Mouse (Mus musculus): ENCODE results near the gene Ankzf1. TPM values are rescaled to one million over a fixed set of nuclear protein-coding genes. Genes with fewer than 3 reads are reported as not detected.
A peak's percentile ranks its signal among the peaks of the same experiment; 100 is the strongest.

The Ankzf1 gene
- polyA plus RNA-seq, 1 experiment from 2014 or later: 16.8 TPM

DNA sequence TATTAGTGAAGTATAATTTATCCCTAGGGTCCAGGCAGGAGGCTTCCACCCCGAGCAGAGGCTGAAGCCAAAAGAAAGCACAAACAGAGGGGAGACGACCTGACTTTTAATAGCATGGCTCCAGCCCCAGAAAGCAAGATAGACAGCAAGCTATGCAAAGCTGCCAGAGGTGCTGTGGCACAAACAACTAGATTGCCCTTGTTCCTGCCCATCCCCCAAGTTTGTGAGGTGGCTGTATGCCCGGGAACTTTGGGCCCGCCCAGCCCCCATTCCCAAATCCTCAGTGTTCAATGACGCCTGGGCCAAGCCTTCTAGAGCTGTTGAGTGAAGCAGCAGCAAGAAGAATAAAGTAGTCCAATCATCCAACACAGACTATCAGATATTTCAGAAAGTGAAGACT, 22.9 kb downstream of the Ankzf1 start:
- H3K4me2 ChIP-seq (ENCODE audit: low read depth, low read length): no peak overlapping the region
- no peaks in the 10 kb centered on the region for H3K36me3 ChIP-seq (replicated peaks; ENCODE audit: control insufficient read depth, insufficient read depth, low read depth, low read length)
- 79% methylated on average over 5 of the region's 5 CpGs for WGBS
- DNase-seq (ENCODE audit: low spot score) (no peak), ATAC-seq (replicated peaks; ENCODE audit: insufficient number of reproducible peaks, low FRiP score, low TSS enrichment, low read depth) (no peak)
- H3K4me1 ChIP-seq (ENCODE audit: control insufficient read depth, insufficient read depth, low read length): peaks cover 3% of the 10 kb centered on the region
- H3K9ac ChIP-seq (replicated peaks; ENCODE audit: low read length): no peak overlapping the region
- H3K27me3 ChIP-seq (ENCODE audit: control insufficient read depth, insufficient read depth, low read length): peaks cover 24% of the 10 kb centered on the region
- no peaks in the 10 kb centered on the region for H3K9me3 ChIP-seq (replicated peaks; ENCODE audit: control insufficient read depth, low read length)
- H3K4me3 ChIP-seq (ENCODE audit: low read depth, low read length): no peak overlapping the region
- H3K27ac ChIP-seq (replicated peaks; ENCODE audit: low read depth, low read length): no peak overlapping the region

DNA sequence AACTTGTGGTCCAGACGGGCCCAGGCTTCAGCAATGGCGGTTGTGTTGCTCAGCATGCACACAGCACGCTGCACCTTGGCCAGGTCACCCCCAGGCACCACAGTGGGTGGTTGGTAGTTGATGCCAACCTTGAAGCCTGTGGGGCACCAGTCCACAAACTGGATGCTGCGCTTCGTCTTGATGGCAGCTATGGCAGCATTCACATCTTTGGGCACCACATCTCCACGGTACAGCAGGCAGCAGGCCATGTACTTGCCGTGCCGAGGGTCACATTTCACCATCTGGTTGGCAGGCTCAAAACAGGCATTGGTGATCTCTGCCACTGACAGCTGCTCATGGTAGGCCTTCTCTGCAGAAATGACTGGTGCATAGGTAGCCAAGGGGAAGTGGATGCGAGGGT, 23.8 kb downstream of the Ankzf1 start:
- Histone ChIP-seq H3K4me3 (ENCODE audit: low read depth, low read length) (no peak overlapping the region), H3K4me2 (ENCODE audit: low read depth, low read length) (no peak overlapping the region), H3K36me3 (replicated peaks; ENCODE audit: control insufficient read depth, insufficient read depth, low read depth, low read length) (no peaks in the 10 kb centered on the region), H3K9me3 (replicated peaks; ENCODE audit: control insufficient read depth, low read length) (no peaks in the 10 kb centered on the region), H3K27me3 (ENCODE audit: control insufficient read depth, insufficient read depth, low read length) (peaks cover 33% of the 10 kb centered on the region), H3K27ac (replicated peaks; ENCODE audit: low read depth, low read length) (no peak overlapping the region), H3K4me1 (ENCODE audit: control insufficient read depth, insufficient read depth, low read length) (peaks cover 3% of the 10 kb centered on the region), H3K9ac (replicated peaks; ENCODE audit: low read length) (no peak overlapping the region)
- DNase-seq (ENCODE audit: low spot score) (no peak), ATAC-seq (replicated peaks; ENCODE audit: insufficient number of reproducible peaks, low FRiP score, low TSS enrichment, low read depth) (no peak)
- WGBS: 95% methylated on average over 9 of the region's 9 CpGs

DNA sequence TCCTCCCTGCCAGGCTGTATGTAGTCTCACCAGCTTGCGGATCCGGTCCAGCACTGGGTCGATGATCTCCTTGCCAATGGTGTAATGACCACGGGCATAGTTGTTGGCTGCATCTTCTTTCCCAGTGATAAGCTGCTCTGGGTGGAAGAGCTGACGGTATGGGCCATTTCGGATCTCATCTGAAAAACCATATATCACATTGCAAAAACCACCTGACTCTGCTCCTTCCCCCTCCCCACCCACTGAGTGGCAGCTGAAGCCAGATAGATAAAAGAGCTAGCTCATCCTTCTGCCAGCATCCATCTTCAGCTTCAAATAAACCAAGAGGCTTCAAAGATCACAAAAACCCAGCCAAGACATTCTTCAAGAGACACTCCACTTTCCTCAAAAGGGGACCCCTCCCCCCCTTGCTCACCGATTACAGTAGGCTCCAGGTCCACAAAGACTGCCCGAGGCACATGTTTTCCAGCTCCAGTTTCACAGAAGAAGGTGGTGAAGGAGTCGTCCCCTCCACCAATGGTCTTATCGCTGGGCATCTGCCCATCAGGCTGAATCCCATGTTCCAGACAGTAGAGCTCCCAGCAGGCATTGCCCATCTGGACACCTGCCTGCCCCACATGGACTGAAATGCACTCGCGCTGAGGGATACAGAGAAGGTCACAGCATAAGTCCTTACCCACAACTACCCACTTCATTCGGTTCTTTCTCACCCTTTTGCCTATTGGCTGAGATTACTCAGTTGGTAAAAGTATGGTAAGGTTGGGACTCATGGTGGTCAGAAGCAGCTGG, 25.0 kb downstream of the Ankzf1 start:
- no peaks in the 10 kb centered on the region for H3K36me3 ChIP-seq (replicated peaks; ENCODE audit: control insufficient read depth, insufficient read depth, low read depth, low read length)
- 80% methylated on average over 13 of the region's 13 CpGs for WGBS
- no peak overlapping the region for H3K27ac ChIP-seq (replicated peaks; ENCODE audit: low read depth, low read length)
- ATAC-seq (replicated peaks; ENCODE audit: insufficient number of reproducible peaks, low FRiP score, low TSS enrichment, low read depth) (no peak), DNase-seq (ENCODE audit: low spot score) (no peak)
- no peak overlapping the region for H3K9ac ChIP-seq (replicated peaks; ENCODE audit: low read length)
- H3K4me1 ChIP-seq (ENCODE audit: control insufficient read depth, insufficient read depth, low read length): peaks cover 3% of the 10 kb centered on the region
- no peak overlapping the region for H3K4me3 ChIP-seq (ENCODE audit: low read depth, low read length)
- H3K27me3 ChIP-seq (ENCODE audit: control insufficient read depth, insufficient read depth, low read length): peaks cover 34% of the 10 kb centered on the region
- H3K4me2 ChIP-seq (ENCODE audit: low read depth, low read length): no peak overlapping the region
- H3K9me3 ChIP-seq (replicated peaks; ENCODE audit: control insufficient read depth, low read length): no peaks in the 10 kb centered on the region

DNA sequence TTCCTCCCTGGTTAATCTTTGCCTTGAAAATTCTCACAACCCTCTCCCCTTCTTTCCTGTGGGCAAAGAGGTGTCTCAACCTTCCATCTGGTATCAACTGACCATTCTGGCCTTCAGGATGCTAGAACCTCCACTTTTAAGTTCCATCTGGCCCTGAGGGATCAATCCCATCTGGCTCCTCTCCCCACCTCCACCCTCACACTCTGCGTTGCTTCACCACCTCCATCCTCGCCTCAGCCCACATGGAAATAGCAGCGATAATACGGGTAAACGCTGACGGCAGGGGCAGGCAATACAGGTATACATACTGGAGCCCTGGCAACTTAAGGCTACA, 25.9 kb downstream of the Ankzf1 start:
- peaks cover 34% of the 10 kb centered on the region for H3K27me3 ChIP-seq (ENCODE audit: control insufficient read depth, insufficient read depth, low read length)
- DNase-seq (ENCODE audit: low spot score): no peak
- H3K36me3 ChIP-seq (replicated peaks; ENCODE audit: control insufficient read depth, insufficient read depth, low read depth, low read length): no peaks in the 10 kb centered on the region
- no peak overlapping the region for H3K27ac ChIP-seq (replicated peaks; ENCODE audit: low read depth, low read length)
- H3K9me3 ChIP-seq (replicated peaks; ENCODE audit: control insufficient read depth, low read length): no peaks in the 10 kb centered on the region
- peak overlapping the region; percentile 41; the same call in 1 of the 2 replicates for H3K4me3 ChIP-seq (ENCODE audit: low read depth, low read length)
- WGBS: 4% methylated on average over 6 of the region's 6 CpGs
- no peak for ATAC-seq (replicated peaks; ENCODE audit: insufficient number of reproducible peaks, low FRiP score, low TSS enrichment, low read depth)
- H3K4me1 ChIP-seq (ENCODE audit: control insufficient read depth, insufficient read depth, low read length): peaks cover 3% of the 10 kb centered on the region
- H3K9ac ChIP-seq (replicated peaks; ENCODE audit: low read length): no peak overlapping the region
- H3K4me2 ChIP-seq (ENCODE audit: low read depth, low read length): peak overlapping the region; percentile 81

DNA sequence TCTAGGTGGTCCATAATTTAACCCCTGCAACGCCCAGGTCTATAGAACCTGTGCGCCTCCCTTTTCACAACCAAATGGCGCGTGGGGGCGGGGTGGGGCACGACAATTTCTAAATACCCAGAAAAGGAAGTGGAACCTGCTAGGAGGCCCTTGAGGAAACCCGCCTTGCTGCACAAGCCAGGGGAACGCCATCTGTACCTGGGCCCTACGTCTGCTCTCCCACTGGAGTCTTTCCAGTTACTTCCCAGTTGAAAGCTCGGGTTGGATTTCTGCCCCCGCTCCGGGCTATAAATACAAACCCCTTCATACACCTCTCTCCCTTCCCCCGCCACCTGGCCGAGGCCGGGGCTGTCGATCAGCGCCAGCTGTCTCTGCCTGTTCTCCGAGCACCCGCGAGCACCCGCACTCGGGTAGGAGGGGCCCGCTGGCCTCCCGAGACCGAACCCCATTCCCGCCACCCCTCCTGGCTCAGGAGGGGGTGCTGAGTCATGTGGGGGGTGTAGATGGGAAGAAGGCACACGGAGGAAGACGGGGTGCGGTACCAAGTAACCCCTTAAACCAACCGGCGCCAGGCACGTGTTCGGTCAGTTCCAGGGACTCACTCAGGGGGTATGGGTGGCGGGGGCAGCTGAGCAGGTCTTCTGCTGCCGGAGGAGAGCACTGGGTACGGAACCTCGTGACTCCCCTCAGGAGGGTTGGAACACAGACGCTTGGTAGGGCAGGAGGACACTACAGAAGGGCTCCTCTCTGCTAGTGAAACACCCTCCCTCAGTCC, 26.5 kb downstream of the Ankzf1 start:
- H3K4me3 ChIP-seq (ENCODE audit: low read depth, low read length): peak overlapping the region; percentile 41
- H3K9me3 ChIP-seq (replicated peaks; ENCODE audit: control insufficient read depth, low read length): no peaks in the 10 kb centered on the region
- H3K27me3 ChIP-seq (ENCODE audit: control insufficient read depth, insufficient read depth, low read length): peaks cover 34% of the 10 kb centered on the region
- H3K4me1 ChIP-seq (ENCODE audit: control insufficient read depth, insufficient read depth, low read length): peaks cover 3% of the 10 kb centered on the region
- under 1% methylated on average over 38 of the region's 38 CpGs for WGBS
- no peaks in the 10 kb centered on the region for H3K36me3 ChIP-seq (replicated peaks; ENCODE audit: control insufficient read depth, insufficient read depth, low read depth, low read length)
- peak overlapping the region; percentile 81 for H3K4me2 ChIP-seq (ENCODE audit: low read depth, low read length)
- ATAC-seq (replicated peaks; ENCODE audit: insufficient number of reproducible peaks, low FRiP score, low TSS enrichment, low read depth) (0 out of 2 replicates have a peak, but pooled peaks have one; percentile 15), DNase-seq (ENCODE audit: low spot score) (no peak)
- no peak overlapping the region for H3K27ac ChIP-seq (replicated peaks; ENCODE audit: low read depth, low read length)
- 0 out of 2 replicates have a peak overlapping the region, but pooled peaks have one; percentile 2 for H3K9ac ChIP-seq (replicated peaks; ENCODE audit: low read length)

GRCm38 (mm10) chr1:75219078-75219477, 27.1 kb downstream of the Ankzf1 start:
- Histone ChIP-seq H3K9ac (replicated peaks; ENCODE audit: low read length) (no peak overlapping the region), H3K27me3 (ENCODE audit: control insufficient read depth, insufficient read depth, low read length) (peaks cover 34% of the 10 kb centered on the region), H3K4me2 (ENCODE audit: low read depth, low read length) (peak overlapping the region; percentile 81), H3K36me3 (replicated peaks; ENCODE audit: control insufficient read depth, insufficient read depth, low read depth, low read length) (no peaks in the 10 kb centered on the region), H3K9me3 (replicated peaks; ENCODE audit: control insufficient read depth, low read length) (no peaks in the 10 kb centered on the region), H3K27ac (replicated peaks; ENCODE audit: low read depth, low read length) (no peak overlapping the region), H3K4me3 (ENCODE audit: low read depth, low read length) (peak overlapping the region; percentile 41), H3K4me1 (ENCODE audit: control insufficient read depth, insufficient read depth, low read length) (peaks cover 3% of the 10 kb centered on the region)
- ATAC-seq (replicated peaks; ENCODE audit: insufficient number of reproducible peaks, low FRiP score, low TSS enrichment, low read depth): peak; percentile 60; the same call in 1 of the 2 replicates
- DNase-seq (ENCODE audit: low spot score): peak; percentile 83
- WGBS: under 1% methylated on average over 24 of the region's 24 CpGs

DNA sequence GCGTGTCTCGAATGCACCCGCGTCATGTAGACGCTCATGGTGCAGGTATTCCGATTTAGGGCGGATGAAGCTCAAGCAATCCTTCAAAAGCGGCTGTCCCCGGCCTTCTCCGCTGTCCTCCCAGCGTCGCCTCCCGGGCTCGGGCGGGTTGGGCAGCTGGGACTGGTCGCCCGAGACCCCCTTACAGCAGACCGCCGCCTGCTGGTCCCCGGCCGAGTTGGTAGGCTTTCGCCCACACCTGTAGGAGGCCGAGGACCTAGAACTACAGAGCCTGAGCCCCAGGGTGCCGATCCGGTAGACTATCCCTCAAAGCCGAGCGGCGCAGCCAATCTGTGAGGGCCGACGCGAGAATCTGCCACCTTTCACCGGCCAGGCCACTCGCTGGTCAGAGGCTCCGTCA, 27.6 kb downstream of the Ankzf1 start, which contains the start of gene Tuba4a:
TSS of gene Tuba4a (minus strand) at position 335 of the 400 bp plus-strand sequence.
- DNase-seq (ENCODE audit: low spot score) (peak; percentile 43), ATAC-seq (replicated peaks; ENCODE audit: insufficient number of reproducible peaks, low FRiP score, low TSS enrichment, low read depth) (peak; percentile 65; the same call in 1 of the 2 replicates)
- under 1% methylated on average over 34 of the region's 34 CpGs for WGBS
- Histone ChIP-seq H3K4me2 (ENCODE audit: low read depth, low read length) (peak within 1 kb of the TSS; percentile 81), H3K4me3 (ENCODE audit: low read depth, low read length) (peak within 1 kb of the TSS; percentile 41), H3K36me3 (replicated peaks; ENCODE audit: control insufficient read depth, insufficient read depth, low read depth, low read length) (no peaks in the 10 kb centered on the region), H3K4me1 (ENCODE audit: control insufficient read depth, insufficient read depth, low read length) (peaks cover 3% of the 10 kb centered on the region), H3K27me3 (ENCODE audit: control insufficient read depth, insufficient read depth, low read length) (peaks cover 34% of the 10 kb centered on the region), H3K27ac (replicated peaks; ENCODE audit: low read depth, low read length) (no peak within 1 kb of the TSS), H3K9me3 (replicated peaks; ENCODE audit: control insufficient read depth, low read length) (no peaks in the 10 kb centered on the region), H3K9ac (replicated peaks; ENCODE audit: low read length) (peak within 1 kb of the TSS; percentile 29; the same call in 1 of the 2 replicates)

DNA sequence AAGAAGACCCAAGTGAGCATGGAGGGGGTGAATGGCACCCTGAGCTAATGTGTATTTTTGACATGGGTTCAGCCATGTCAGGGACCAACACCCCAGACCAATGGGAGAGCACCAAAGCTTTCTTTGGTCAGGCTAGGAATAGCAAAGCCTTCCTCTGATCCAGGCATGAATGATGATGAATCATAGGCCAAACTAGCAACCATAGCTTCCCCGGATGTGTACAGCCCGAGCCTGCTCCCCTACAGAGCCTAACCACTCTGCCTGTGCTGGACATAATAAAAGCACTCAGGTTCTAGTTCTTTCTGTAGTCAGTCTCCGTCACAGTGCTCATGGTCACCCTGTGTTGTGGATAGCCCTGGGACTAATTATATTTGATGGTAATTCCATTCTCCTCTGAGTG, 29.6 kb downstream of the Ankzf1 start:
- Histone ChIP-seq H3K27me3 (ENCODE audit: control insufficient read depth, insufficient read depth, low read length) (peaks cover 34% of the 10 kb centered on the region), H3K4me2 (ENCODE audit: low read depth, low read length) (no peak overlapping the region), H3K36me3 (replicated peaks; ENCODE audit: control insufficient read depth, insufficient read depth, low read depth, low read length) (no peaks in the 10 kb centered on the region), H3K9ac (replicated peaks; ENCODE audit: low read length) (no peak overlapping the region), H3K27ac (replicated peaks; ENCODE audit: low read depth, low read length) (no peak overlapping the region), H3K9me3 (replicated peaks; ENCODE audit: control insufficient read depth, low read length) (no peaks in the 10 kb centered on the region), H3K4me1 (ENCODE audit: control insufficient read depth, insufficient read depth, low read length) (peaks cover 3% of the 10 kb centered on the region), H3K4me3 (ENCODE audit: low read depth, low read length) (no peak overlapping the region)
- 72% methylated on average over 3 of the region's 3 CpGs for WGBS
- DNase-seq (ENCODE audit: low spot score) (no peak), ATAC-seq (replicated peaks; ENCODE audit: insufficient number of reproducible peaks, low FRiP score, low TSS enrichment, low read depth) (no peak)
